Mouse (Mus musculus) kidney, adult 18-20 months (tissue): ENCODE measurements around the gene Tnfrsf19.

Experiments used
- DNase-seq: peaks from one replicate; pipeline ENCODE4 v3.0.0; 2021

Gene Tnfrsf19

GRCm38 (mm10) chr14:61046091-61046681, at the start of gene Tnfrsf19:
Gene Tnfrsf19, minus strand, starts transcription at chr14:61046490.
- peak; percentile 32 for DNase-seq

DNA sequence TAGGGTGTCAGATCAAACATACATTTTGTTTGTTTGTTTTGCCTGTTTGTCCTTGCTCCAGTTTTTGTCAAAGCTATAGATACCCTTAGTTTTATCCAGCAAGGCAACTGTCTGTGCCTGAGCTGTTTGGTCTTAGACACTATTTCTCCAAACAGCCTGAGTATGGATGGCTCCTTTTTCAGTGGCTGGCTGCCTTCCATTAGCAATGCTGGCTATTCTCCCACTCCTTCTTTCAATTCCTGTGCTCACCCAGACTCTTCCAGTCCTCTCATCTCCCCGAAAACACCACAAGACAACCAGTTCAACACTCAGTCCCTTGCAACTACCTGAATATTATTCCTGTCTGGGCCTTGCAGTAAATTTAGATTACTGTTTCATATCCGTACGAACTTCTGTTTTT, 45.8 kb upstream of the Tnfrsf19 start:
- DNase-seq, result no peak

DNA sequence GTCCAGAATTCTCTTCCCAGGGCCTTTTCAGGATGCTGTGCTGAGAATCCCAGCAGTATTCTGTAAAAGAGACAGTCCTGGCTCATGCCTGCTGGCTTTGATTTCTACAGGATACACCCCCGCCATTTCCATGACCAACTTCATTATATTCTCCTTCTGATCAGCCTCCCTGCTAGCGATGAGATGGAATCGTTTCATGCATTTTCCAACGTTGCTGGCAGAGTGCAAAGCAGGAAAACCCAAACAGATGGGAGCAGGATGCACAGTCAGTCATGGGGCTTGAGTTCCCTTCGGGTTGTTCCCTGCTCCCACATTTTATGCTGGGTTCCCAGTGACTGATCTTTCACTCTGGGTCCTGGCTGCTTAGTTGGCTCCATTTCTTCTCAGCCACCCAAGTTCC, 44.7 kb upstream of the Tnfrsf19 start:
- no peak for DNase-seq

DNA sequence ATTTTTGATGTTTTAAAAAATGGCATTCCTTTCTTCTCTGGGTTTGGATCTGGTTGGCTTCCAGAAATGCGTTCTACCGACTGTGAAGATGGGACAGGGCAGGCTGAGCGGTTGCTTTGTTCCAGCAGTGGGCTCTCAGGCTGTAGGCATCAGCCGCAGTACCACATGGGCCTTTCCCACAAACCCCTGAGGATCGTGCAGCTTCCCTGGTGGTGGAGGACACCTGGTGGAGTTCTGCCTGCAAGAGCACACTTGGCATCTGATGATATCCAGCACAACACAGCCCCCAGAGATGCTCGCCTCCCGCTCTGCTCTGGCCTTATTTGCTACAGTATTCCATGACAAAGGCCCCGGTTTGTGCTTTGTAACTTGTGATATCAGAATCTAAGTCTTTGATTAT, 41.9 kb upstream of the Tnfrsf19 start:
- no peak for DNase-seq

DNA sequence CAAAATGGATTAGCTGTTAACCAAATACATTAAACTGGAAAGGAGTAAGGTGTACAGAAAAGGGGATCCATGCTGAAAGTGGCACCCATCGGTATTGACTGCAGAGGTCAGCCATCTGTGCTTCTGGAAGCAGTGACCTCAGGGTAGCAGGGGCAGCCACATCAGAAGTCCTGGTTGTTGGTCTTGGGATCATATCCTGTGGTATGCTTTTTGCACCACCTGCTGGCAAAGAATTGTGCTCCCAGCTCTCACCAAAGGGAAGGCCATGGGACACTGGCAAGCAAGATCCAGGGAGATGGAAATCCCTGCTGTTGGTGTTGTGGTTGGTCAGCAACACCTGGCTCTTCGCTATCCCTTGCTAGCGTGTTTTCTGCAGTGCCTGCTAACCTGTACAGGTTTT, 39.0 kb upstream of the Tnfrsf19 start:
- peak; percentile 31 for DNase-seq

DNA sequence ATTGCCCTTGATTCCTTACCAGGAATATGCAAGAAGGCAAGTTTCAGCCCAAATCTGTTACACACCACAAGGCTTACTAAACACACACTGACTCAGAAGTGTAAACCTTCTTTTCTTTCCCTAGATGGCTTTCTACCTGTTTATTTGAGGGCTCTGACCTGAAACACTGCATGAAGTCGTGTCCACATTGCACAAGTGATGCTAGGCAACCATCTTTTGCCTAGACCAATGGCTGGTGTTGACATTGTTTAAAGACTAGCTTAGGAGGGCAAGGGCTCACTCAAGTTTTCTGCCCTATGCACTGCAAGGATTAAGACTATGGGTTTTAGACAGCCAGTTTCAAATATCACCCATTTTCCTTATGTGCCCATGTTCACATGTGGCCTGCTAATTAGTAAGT, 23.3 kb upstream of the Tnfrsf19 start:
- no peak for DNase-seq

GRCm38 (mm10) chr14:61061729-61062128, 15.4 kb upstream of the Tnfrsf19 start:
- no peak for DNase-seq

DNA sequence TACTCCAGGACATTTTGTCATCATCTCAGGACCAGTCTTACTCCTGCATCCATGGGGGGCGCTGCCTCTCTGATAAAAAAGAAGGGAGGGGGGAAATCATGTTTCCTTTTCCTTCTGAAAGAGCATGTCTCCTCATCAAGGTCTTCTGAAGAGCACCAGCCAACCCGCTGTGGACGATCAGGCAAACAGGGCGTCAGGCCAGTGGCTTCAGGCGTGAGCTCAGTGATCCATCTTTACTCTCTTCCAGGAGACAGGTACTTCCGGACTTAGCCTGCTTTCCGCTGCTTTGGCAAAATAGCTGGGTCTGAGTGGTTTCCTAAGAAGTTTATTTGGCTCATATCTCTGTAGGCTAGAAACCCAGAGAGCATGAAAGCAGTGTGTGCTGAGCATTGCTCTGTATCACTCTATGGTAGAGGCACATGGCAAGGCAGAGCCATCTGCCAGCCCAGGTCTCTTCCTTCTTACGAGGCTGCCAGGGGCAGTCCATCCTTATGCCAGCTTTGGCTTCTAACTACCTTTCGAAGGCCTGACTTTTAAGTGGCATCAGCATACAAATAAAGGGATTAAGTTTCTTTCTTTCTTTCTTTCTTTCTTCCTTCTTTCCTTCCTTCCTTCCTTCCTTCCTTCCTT, 13.1 kb upstream of the Tnfrsf19 start:
- DNase-seq, result no peak

DNA sequence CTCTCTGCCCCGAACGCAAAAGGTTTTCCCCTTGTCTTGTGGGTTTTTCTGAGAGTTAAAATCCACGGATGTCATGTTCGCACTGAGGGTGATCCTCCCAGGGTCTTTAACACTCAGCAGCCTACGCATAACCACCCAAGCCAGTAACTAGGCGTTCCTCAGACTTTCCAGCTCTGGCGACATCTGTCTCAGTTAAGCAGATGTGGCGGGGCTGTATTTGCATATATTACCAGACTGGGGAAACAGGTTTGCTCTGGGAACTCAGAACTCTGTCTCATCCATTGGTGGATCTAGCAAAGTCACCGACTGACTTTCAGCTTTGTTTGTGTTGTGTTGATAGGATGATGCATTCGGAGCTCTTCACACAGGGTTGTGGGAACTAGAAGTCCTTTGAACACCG, 10.7 kb upstream of the Tnfrsf19 start:
- no peak for DNase-seq

GRCm38 (mm10) chr14:61056445-61056844, 10.2 kb upstream of the Tnfrsf19 start:
- DNase-seq, result no peak

- DNase-seq, result no peak
Measured at GRCm38 (mm10) chr14:61055864-61056263, 9.6 kb upstream of the Tnfrsf19 start.

DNA sequence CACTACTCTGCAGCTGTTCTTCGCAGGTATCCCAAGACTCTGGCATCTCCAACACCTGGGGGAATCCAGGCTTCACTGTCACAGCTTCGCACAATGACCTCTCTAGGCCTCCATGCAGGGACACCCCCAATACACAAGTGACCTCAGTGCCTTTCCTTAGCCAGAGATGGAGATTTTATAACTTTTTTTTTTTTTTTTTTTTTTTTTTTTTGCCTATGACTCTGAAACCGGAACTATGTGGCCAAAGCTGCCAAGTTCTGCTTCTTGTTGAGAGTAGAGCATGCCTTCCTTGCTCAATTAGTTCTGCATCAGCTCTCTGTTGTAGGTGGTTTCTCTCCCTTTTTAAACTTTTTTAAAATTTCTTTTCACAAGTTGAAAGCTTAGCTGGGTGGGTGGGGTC, 5.9 kb upstream of the Tnfrsf19 start:
- DNase-seq, result no peak

DNA sequence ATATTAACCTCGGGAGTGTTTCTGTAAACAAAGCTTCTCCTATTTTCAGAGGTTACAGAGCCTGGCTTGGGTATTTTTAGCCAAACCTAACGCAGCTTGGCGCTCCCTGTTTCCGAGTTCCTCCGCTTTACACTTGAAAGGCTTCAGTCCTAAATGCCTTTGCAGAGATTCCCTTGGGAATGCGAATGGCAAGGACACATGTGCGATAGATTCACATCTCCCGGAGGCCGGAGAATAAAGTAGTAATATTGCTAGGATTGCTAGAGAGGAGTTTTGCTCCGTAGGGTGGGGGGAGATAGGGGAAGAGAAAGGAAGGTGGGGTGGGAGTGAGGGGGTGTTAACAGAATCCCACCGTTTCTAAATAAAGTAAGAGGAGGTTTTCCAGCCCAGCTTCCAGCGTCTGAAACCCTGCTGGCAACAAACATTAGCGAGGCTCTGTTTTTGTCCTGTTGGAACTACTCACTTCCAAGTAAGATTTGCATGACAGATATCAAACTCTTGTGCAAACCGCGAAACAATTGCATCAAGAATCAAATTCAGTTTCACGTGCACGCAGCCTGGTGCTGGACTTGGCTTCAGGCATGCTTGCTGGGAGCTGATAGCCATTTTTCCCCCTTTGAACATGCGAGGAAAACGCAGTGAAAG, 722 bp downstream of the Tnfrsf19 start:
- no peak for DNase-seq

DNA sequence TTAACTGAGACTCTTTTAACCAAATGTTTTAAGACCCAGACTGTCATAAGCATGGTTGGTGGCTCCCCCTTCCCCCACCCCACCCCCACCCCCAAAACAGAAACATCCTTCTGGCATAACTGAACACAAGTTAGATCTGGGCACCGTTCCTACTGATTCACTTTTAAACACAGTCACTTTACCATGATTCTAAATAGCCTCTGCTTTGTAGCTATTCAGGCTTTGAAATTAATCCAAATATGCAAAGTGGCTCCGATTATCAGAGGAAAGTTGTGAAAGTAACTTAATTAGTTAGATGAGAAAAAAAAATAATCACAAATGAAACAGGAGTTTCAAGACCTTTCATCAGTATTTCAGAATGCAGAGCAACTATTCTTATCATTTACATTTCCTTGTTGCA, 2.0 kb downstream of the Tnfrsf19 start:
- DNase-seq, result no peak

DNA sequence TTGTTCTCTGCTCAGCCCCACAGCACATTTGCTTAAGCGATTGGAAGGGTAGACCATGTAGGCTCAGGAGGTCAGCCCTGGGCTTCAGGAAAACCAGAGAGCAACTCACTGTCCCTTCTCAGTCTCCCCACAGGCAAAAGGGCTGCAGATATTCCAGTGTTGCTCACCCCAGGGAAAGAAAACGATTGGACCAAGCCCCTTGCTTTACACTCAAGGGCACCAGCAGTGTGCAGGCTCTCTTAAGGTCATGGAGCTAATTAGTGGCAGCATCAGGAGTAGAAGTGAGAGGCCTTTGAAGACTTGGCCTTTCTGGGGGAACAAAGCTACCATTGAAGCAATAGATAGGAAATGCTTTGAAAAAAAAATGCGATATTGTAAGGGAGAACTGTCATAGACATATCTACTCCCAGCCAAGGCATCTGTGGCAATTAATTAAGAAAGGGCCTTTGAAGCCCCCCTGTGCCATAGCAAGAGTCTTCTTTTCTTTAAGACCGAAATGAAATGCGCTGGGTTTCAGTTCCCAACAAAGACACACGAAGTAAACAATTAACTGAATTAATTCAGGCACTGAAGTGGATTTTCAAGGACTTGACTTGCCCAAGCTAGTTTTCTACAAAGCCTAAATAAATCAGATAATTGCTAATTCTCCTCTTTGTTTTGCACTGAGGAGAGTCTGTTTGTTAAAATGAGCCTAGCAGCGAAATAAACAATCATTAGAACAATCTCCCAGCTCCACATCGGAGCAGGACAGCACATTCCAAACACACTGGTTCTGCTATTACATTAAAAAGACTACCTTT, 2.6 kb downstream of the Tnfrsf19 start:
- no peak for DNase-seq

- no peak for DNase-seq
Measured at GRCm38 (mm10) chr14:61042291-61042690, 4.0 kb downstream of the Tnfrsf19 start.

DNA sequence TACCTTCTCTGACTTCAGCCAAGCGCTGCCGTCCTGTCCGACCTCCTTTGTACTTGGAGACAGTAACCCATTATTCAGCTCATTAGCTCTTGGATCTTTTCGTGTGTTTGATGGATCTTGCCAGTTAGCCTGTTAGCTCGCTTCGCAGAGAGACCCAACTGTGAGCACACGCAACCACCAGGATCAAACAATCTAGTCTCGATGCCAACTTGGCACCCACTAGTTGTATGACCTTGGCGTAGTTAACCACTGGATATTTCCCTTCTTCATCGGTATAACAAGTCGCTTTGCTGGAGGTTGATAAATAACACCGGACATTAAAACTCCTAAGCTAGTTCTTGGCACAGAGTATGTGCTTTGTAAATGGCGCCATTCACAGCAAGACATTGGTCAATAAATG, 6.1 kb downstream of the Tnfrsf19 start:
- DNase-seq, result no peak

- DNase-seq, result no peak
Measured at GRCm38 (mm10) chr14:61038082-61038472, 8.2 kb downstream of the Tnfrsf19 start.

- peak; percentile 13 for DNase-seq
Measured at GRCm38 (mm10) chr14:61037321-61038081, 8.8 kb downstream of the Tnfrsf19 start.

- DNase-seq, result no peak
Measured at GRCm38 (mm10) chr14:61030366-61030765, 15.9 kb downstream of the Tnfrsf19 start.

GRCm38 (mm10) chr14:61024006-61024405, 22.3 kb downstream of the Tnfrsf19 start:
- no peak for DNase-seq

DNA sequence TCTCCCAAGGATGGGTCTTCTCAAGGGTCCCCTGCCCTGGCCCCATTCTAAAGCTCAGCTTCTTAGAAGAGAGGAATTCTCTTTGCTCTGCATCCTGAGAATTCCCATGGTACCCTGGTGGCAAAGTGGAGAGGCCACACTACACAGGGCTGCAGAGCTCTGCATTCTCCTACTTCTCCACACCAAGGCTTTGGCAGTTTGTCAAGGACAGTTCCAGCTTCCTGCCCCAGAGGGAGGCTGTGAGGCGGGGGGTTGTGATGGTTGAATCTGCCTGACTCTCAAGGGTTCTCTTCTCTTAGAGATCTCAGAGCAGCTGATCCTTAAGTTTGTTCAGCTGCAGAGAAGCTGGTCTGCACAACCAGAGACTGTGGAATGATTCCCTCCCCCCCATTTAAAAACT, 23.9 kb downstream of the Tnfrsf19 start:
- DNase-seq, result no peak

GRCm38 (mm10) chr14:61020968-61021367, 25.3 kb downstream of the Tnfrsf19 start:
- DNase-seq, result no peak
